Mouse (Mus musculus): ENCODE measurements around the gene Tgfb1. TPM values are rescaled to one million over a fixed set of nuclear protein-coding genes. Genes with fewer than 3 reads are reported as not detected.

The Tgfb1 gene
- polyA plus RNA-seq, 1 experiment from 2014 or later: 2.1 TPM

DNA sequence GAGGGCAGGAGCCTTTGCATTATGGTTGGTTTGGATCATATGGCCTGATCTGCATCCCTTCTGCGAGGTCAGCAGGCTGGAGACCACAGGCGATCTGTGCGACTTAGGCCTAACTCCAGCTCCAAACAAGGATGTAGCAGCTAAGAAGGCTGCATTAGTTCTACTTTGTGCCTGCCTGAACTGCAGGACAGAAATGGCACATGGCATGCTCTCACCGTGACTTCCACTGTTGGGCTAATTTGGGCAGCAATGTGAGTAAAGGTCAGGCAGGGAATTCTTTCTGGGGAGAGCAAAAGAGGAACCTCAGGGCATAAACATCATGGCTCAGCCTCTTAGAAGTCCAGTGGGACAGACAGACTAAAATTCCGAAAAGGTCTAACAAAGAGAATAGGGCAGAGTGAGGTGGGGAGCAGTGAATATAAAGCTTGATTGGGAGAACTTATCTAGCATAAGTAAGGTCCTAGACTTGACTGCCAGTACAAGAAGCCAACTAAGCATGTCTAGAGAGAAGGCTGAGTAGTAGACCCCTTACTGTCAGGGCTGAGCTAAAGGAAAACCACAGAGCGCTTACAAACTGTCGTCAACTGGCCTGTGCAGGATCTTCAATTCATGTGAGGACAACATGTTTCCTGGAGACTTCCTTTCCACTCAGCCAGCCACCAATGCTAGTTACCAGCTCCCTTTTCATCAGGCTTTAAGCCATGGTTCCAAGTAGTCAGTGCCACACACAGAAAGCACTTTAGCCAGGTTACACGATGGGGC is 44.7 kb downstream of the Tgfb1 start:
- Histone ChIP-seq H3K4me3 (no peak overlapping the region), H3K27me3 (ENCODE audit: insufficient read depth, poor library complexity, severe bottlenecking) (no peaks in the 10 kb centered on the region), H3K9me3 (no peaks in the 10 kb centered on the region), H3K36me3 (peaks cover 99% of the 10 kb centered on the region), H3K4me1 (replicated peaks) (0 out of 2 replicates have a peak, but pooled peaks cover 6% of the 10 kb centered on the region), H3K27ac (no peak overlapping the region)
- no peak for DNase-seq (ENCODE audit: low spot score)
- 93% methylated on average over 8 of the region's 8 CpGs for WGBS

- no peak overlapping the region for H3K4me3 ChIP-seq
- DNase-seq (ENCODE audit: low spot score): no peak
- 81% methylated on average over 4 of the region's 4 CpGs for WGBS
- H3K9me3 ChIP-seq: no peaks in the 10 kb centered on the region
- no peaks in the 10 kb centered on the region for H3K4me1 ChIP-seq (replicated peaks)
- peaks cover 100% of the 10 kb centered on the region for H3K36me3 ChIP-seq
- H3K27me3 ChIP-seq (ENCODE audit: insufficient read depth, poor library complexity, severe bottlenecking): no peaks in the 10 kb centered on the region
- no peak overlapping the region for H3K27ac ChIP-seq
These were observed 48.2 kb downstream of the Tgfb1 start for GRCm38 (mm10) chr7:25734991-25735390.

DNA sequence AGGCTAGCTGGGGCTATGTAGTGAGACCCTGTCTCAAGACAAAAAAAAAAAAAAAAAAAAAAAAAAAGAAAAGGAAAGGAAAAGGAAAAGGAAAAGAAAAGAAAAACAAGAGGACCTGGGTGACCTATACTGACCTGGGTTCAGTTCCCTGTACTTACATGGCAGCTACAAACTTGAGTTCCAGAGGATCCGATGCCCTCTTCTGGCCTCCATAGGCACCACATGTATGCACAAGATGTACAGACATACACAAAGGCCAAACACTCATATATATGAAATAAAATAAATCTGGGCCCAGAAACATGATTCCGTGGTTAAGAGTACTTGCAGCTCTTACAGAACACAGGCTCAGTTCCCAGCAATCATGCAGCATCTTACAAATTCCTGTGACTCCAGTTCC is 50.1 kb downstream of the Tgfb1 start:
- no peak overlapping the region for H3K4me3 ChIP-seq
- no peaks in the 10 kb centered on the region for H3K4me1 ChIP-seq (replicated peaks)
- no peaks in the 10 kb centered on the region for H3K9me3 ChIP-seq
- no peaks in the 10 kb centered on the region for H3K27me3 ChIP-seq (ENCODE audit: insufficient read depth, poor library complexity, severe bottlenecking)
- no peak for DNase-seq (ENCODE audit: low spot score)
- 93% methylated on average over 2 of the region's 2 CpGs for WGBS
- H3K27ac ChIP-seq: no peak overlapping the region
- H3K36me3 ChIP-seq: peaks cover 100% of the 10 kb centered on the region

DNA sequence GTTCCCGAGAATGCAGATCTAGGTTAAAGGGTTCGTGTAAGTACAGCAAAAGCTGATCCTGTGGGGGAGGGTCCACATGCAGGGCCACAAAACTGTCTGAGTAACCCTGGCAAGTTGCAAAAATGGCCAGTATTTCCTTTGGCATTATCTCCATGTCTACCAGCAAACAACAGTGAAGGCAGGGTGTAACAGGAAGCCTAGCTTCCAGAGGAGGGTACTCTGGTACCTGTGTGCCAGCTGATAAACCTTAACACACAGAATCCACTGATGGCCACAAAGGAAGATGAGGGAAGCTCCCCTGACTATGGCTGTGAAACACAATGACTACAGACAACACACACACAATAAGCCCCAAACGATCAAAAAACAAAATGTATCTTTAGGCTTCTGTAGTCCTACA is 51.5 kb downstream of the Tgfb1 start:
- 87% methylated on average over 3 of the region's 3 CpGs for WGBS
- H3K27ac ChIP-seq: no peak overlapping the region
- no peaks in the 10 kb centered on the region for H3K9me3 ChIP-seq
- no peak for DNase-seq (ENCODE audit: low spot score)
- no peaks in the 10 kb centered on the region for H3K4me1 ChIP-seq (replicated peaks)
- peaks cover 100% of the 10 kb centered on the region for H3K36me3 ChIP-seq
- no peak overlapping the region for H3K4me3 ChIP-seq
- H3K27me3 ChIP-seq (ENCODE audit: insufficient read depth, poor library complexity, severe bottlenecking): no peaks in the 10 kb centered on the region

- Histone ChIP-seq H3K27ac (no peak overlapping the region), H3K4me3 (no peak overlapping the region), H3K9me3 (no peaks in the 10 kb centered on the region), H3K36me3 (peaks cover 100% of the 10 kb centered on the region), H3K4me1 (replicated peaks) (peaks cover 4% of the 10 kb centered on the region), H3K27me3 (ENCODE audit: insufficient read depth, poor library complexity, severe bottlenecking) (no peaks in the 10 kb centered on the region)
- no peak for DNase-seq (ENCODE audit: low spot score)
- 87% methylated on average over 3 of the region's 3 CpGs for WGBS
These were observed 60.0 kb downstream of the Tgfb1 start for GRCm38 (mm10) chr7:25746844-25747243.

DNA sequence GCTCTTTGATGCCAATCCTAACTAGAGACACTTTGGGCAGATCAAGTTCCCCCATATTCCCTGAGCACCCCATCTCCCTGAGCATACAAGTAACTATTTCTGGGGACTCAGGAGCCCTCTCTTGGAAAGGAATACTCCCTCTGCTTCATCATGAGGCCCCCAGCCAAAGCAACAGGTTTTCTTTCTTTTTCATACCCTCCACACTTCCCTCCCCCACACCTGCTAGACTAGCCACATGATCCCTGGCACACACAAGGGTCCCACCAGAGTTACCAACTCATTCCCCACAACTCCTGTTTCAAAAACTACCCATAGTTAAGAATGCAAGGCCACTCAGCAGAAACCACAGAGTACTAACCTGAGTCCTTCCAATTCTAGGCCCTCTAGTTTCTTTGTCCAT is 66.3 kb downstream of the Tgfb1 start:
- Histone ChIP-seq H3K9me3 (0 out of 2 replicates have a peak, but pooled peaks cover 3% of the 10 kb centered on the region), H3K36me3 (peaks cover 46% of the 10 kb centered on the region), H3K4me1 (replicated peaks) (peaks cover 21% of the 10 kb centered on the region), H3K27me3 (ENCODE audit: insufficient read depth, poor library complexity, severe bottlenecking) (no peaks in the 10 kb centered on the region), H3K27ac (peak overlapping the region; percentile 99), H3K4me3 (peak overlapping the region; percentile 98)
- no peak for DNase-seq (ENCODE audit: low spot score)

DNA sequence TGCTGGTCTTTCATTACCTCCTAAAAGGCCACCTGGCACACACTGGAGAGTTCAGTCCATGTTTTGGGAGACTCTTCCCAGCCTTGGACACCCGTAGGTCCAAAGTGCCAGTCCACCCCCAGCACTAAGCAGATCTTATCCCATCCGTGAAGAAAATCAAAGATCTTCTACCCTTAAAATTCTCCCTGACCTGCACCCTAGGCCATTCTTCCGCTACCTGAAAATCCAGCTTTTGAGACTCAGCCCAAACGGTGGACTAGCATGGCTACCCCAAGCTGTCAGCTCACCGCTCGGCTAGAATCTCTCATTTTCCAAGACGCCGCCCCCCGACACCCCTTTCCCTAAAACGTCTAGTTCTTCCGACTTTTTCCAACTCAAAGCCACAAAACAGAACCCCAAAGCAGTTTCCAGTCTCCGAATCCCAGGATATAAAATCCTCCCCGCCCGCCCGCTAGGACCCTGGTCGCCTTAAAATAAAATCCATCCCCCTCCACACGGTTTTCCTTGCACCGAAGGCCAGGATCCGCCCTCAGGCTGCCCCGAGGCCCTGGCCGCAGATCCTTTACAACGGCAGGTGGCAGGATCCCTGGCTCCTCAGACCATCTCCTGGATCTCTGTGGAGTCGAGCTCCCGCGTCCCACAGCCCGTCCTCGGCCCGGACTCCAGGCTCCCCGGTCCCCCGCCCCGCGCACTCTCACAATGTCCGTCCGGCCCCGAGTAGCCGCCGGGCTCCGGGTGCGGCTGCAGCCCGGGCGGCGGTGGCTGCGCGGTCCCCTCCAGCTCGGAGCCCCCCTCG is 67.0 kb downstream of the Tgfb1 start:
- Histone ChIP-seq H3K4me1 (replicated peaks) (peaks cover 21% of the 10 kb centered on the region), H3K36me3 (peaks cover 38% of the 10 kb centered on the region), H3K27me3 (ENCODE audit: insufficient read depth, poor library complexity, severe bottlenecking) (no peaks in the 10 kb centered on the region), H3K9me3 (0 out of 2 replicates have a peak, but pooled peaks cover 3% of the 10 kb centered on the region), H3K27ac (peak overlapping the region; percentile 99), H3K4me3 (peak overlapping the region; percentile 98)
- 1% methylated on average over 46 of the region's 46 CpGs for WGBS
- DNase-seq (ENCODE audit: low spot score): no peak

- DNase-seq (ENCODE audit: low spot score): no peak
- WGBS: 0% methylated on average over 30 of the region's 30 CpGs
- H3K36me3 ChIP-seq: peaks cover 32% of the 10 kb centered on the region
- H3K9me3 ChIP-seq: 0 out of 2 replicates have a peak, but pooled peaks cover 3% of the 10 kb centered on the region
- peaks cover 21% of the 10 kb centered on the region for H3K4me1 ChIP-seq (replicated peaks)
- H3K27me3 ChIP-seq (ENCODE audit: insufficient read depth, poor library complexity, severe bottlenecking): no peaks in the 10 kb centered on the region
- peak overlapping the region; percentile 99 for H3K27ac ChIP-seq
- peak overlapping the region; percentile 98 for H3K4me3 ChIP-seq
These were observed 67.6 kb downstream of the Tgfb1 start for GRCm38 (mm10) chr7:25754439-25754737.

Other genes starting within 250 kb of the Tgfb1 start
- 0.92 and 2.2 TPM in 2 replicates for gene Ceacam1, start 209.4 kb upstream of the Tgfb1 start, polyA plus RNA-seq (2016; fragmentation: Nextera tagmentation; extraction: Ambion mirVana)
- not detected in 2 replicates for gene Ceacam2, start 147.1 kb upstream of the Tgfb1 start, polyA plus RNA-seq (2016; fragmentation: Nextera tagmentation; extraction: Ambion mirVana)
- gene Erich4, start 71.1 kb upstream of the Tgfb1 start, polyA plus RNA-seq (2016; fragmentation: Nextera tagmentation; extraction: Ambion mirVana): not detected in 2 replicates
- 26.3 and 29.6 TPM in 2 replicates for gene Dmac2, start 67.6 kb upstream of the Tgfb1 start, polyA plus RNA-seq (2016; fragmentation: Nextera tagmentation; extraction: Ambion mirVana)
- gene B3gnt8, start 60.3 kb upstream of the Tgfb1 start, polyA plus RNA-seq (2016; fragmentation: Nextera tagmentation; extraction: Ambion mirVana): 0.87 and 1.8 TPM in 2 replicates
- gene Bckdha, start 28.0 kb upstream of the Tgfb1 start, polyA plus RNA-seq (2016; fragmentation: Nextera tagmentation; extraction: Ambion mirVana): 45.3 and 49.4 TPM in 2 replicates
- 75.6 and 76.4 TPM in 2 replicates for gene Exosc5, start 27.8 kb upstream of the Tgfb1 start, polyA plus RNA-seq (2016; fragmentation: Nextera tagmentation; extraction: Ambion mirVana)
- gene Tmem91, start 11.8 kb upstream of the Tgfb1 start, polyA plus RNA-seq (2016; fragmentation: Nextera tagmentation; extraction: Ambion mirVana): 3.1 and 3.2 TPM in 2 replicates
- gene B9d2, start 6.2 kb upstream of the Tgfb1 start, polyA plus RNA-seq (2016; fragmentation: Nextera tagmentation; extraction: Ambion mirVana): 38.3 and 44.6 TPM in 2 replicates
- 32.4 and 44.0 TPM in 2 replicates for gene Ccdc97, start 32.1 kb downstream of the Tgfb1 start, polyA plus RNA-seq (2016; fragmentation: Nextera tagmentation; extraction: Ambion mirVana)
- 60.5 and 61.6 TPM in 2 replicates for gene Hnrnpul1, start 67.8 kb downstream of the Tgfb1 start, polyA plus RNA-seq (2016; fragmentation: Nextera tagmentation; extraction: Ambion mirVana)
- 15.0 and 18.4 TPM in 2 replicates for gene Axl, start 101.7 kb downstream of the Tgfb1 start, polyA plus RNA-seq (2016; fragmentation: Nextera tagmentation; extraction: Ambion mirVana)
- gene Cyp2s1, start 129.9 kb downstream of the Tgfb1 start, polyA plus RNA-seq (2016; fragmentation: Nextera tagmentation; extraction: Ambion mirVana): 0.44 and 0.46 TPM in 2 replicates
- gene Cyp2b10, start 210.6 kb downstream of the Tgfb1 start, polyA plus RNA-seq (2016; fragmentation: Nextera tagmentation; extraction: Ambion mirVana): not detected in 2 replicates